ENCODE assay signal across 8 mouse cellular contexts in genomic region chr12:23968968-23969367, GRCm38 (mm10).
DNase-seq lines count a peak whose midpoint lies in the region; ATAC-seq and TF ChIP-seq lines count a peak whose summit lies in the region.
"Not testable (repeated sequence)": the region's sequence is repeated elsewhere in the genome, so short reads cannot be mapped to it uniquely, and the experiment has no call there.

No protein-coding gene starts in this region.

- WGBS in embryonic facial prominence, embryonic 15.5 days, result no CpG with 5 or more reads among the region's 44 CpGs
- WGBS in heart, embryonic 11.5 days (ENCODE audit: insufficient replicate concordance), result no CpG with 5 or more reads among the region's 44 CpGs
- WGBS in hindbrain, embryonic 13.5 days, result no CpG with 5 or more reads among the region's 44 CpGs
- no CpG with 5 or more reads among the region's 44 CpGs for WGBS in kidney, embryonic 16.5 days
- no CpG with 5 or more reads among the region's 44 CpGs for WGBS in lung, embryonic 14.5 days
- WGBS in midbrain, postnatal 0 days, result no CpG with 5 or more reads among the region's 44 CpGs
- no CpG with 5 or more reads among the region's 44 CpGs for WGBS in stomach, embryonic 16.5 days

- H3K9me3 ChIP-seq in embryonic facial prominence, embryonic 15.5 days (replicated peaks); heart, embryonic 11.5 days (replicated peaks; ENCODE audit: control insufficient read depth, low read length); hindbrain, embryonic 13.5 days; kidney, embryonic 16.5 days (ENCODE audit: low read length); lung, embryonic 14.5 days (ENCODE audit: low read depth, low read length); midbrain, postnatal 0 days (ENCODE audit: low read length); stomach, embryonic 16.5 days (replicated peaks; ENCODE audit: control insufficient read depth, low read length): not testable (repeated sequence)

- not testable (repeated sequence) for H3K9ac ChIP-seq in embryonic facial prominence, embryonic 15.5 days; heart, embryonic 11.5 days (ENCODE audit: low read depth, low read length); hindbrain, embryonic 13.5 days; kidney, embryonic 16.5 days (replicated peaks; ENCODE audit: low read length); lung, embryonic 14.5 days; midbrain, postnatal 0 days (replicated peaks; ENCODE audit: low read length, poor library complexity, severe bottlenecking); stomach, embryonic 16.5 days (ENCODE audit: low read length)

- H3K27ac ChIP-seq in embryonic facial prominence, embryonic 15.5 days (replicated peaks); heart, embryonic 11.5 days (ENCODE audit: low read depth, low read length); hindbrain, embryonic 13.5 days; kidney, embryonic 16.5 days (ENCODE audit: low read length); lung, embryonic 14.5 days (ENCODE audit: low read depth); midbrain, postnatal 0 days (ENCODE audit: low read depth, low read length); stomach, embryonic 16.5 days (ENCODE audit: low read length): not testable (repeated sequence)

- H3K36me3 ChIP-seq in embryonic facial prominence, embryonic 15.5 days; heart, embryonic 11.5 days (ENCODE audit: control insufficient read depth, insufficient read depth, low read length); hindbrain, embryonic 13.5 days; kidney, embryonic 16.5 days (ENCODE audit: insufficient read depth, low read length); lung, embryonic 14.5 days (ENCODE audit: insufficient read depth); midbrain, postnatal 0 days (ENCODE audit: insufficient read depth, low read length); stomach, embryonic 16.5 days (ENCODE audit: control insufficient read depth, insufficient read depth, low read length): not testable (repeated sequence)

- peak; percentile 2 for DNase-seq in adrenal gland, adult 2 months
- not testable (repeated sequence) for DNase-seq in lung, embryonic 14.5 days; midbrain, postnatal 0 days (ENCODE audit: low spot score)

- H3K4me1 ChIP-seq in embryonic facial prominence, embryonic 15.5 days; heart, embryonic 11.5 days (ENCODE audit: control insufficient read depth, insufficient read depth, low read length); hindbrain, embryonic 13.5 days (replicated peaks); kidney, embryonic 16.5 days (ENCODE audit: insufficient read depth, low read length); lung, embryonic 14.5 days (ENCODE audit: insufficient read depth); midbrain, postnatal 0 days (ENCODE audit: insufficient read depth, low read length); stomach, embryonic 16.5 days (ENCODE audit: control insufficient read depth, insufficient read depth, low read length): not testable (repeated sequence)

- peak overlapping the region; percentile 34 for H3K4me3 ChIP-seq in embryonic facial prominence, embryonic 15.5 days (replicated peaks)
- H3K4me3 ChIP-seq in heart, embryonic 11.5 days (ENCODE audit: low read depth, low read length), result 0 out of 2 replicates have a peak overlapping the region, but pooled peaks have one; percentile 26
- peak overlapping the region; percentile 33 for H3K4me3 ChIP-seq in hindbrain, embryonic 13.5 days
- peak overlapping the region; percentile 35 for H3K4me3 ChIP-seq in kidney, embryonic 16.5 days (ENCODE audit: low read length)
- H3K4me3 ChIP-seq in lung, embryonic 14.5 days (ENCODE audit: low read depth, low read length), result peak overlapping the region; percentile 33
- peak overlapping the region; percentile 20 for H3K4me3 ChIP-seq in midbrain, postnatal 0 days (ENCODE audit: low read depth, low read length)
- peak overlapping the region; percentile 26 for H3K4me3 ChIP-seq in stomach, embryonic 16.5 days (replicated peaks; ENCODE audit: low read length)

- TF ChIP-seq CTCF in lung, embryonic 14.5 days (IDR thresholded peaks at IDR 0.05; ENCODE audit: low read depth); midbrain, postnatal 0 days (IDR thresholded peaks at IDR 0.05): not testable (repeated sequence)

- not testable (repeated sequence) for H3K27me3 ChIP-seq in embryonic facial prominence, embryonic 15.5 days; heart, embryonic 11.5 days (ENCODE audit: control insufficient read depth, insufficient read depth, low read length); hindbrain, embryonic 13.5 days; kidney, embryonic 16.5 days (ENCODE audit: insufficient read depth, low read length); lung, embryonic 14.5 days (ENCODE audit: insufficient read depth, low read length); midbrain, postnatal 0 days (ENCODE audit: insufficient read depth, low read length); stomach, embryonic 16.5 days (ENCODE audit: control insufficient read depth, insufficient read depth, low read length)

- H3K4me2 ChIP-seq in embryonic facial prominence, embryonic 15.5 days (replicated peaks), result 0 out of 2 replicates have a peak overlapping the region, but pooled peaks have one; percentile 21
- H3K4me2 ChIP-seq in heart, embryonic 11.5 days; hindbrain, embryonic 13.5 days; kidney, embryonic 16.5 days (replicated peaks; ENCODE audit: low read depth, low read length); lung, embryonic 14.5 days; midbrain, postnatal 0 days (ENCODE audit: low read depth, low read length, poor library complexity, severe bottlenecking); stomach, embryonic 16.5 days (ENCODE audit: low read depth, low read length): not testable (repeated sequence)

- ATAC-seq in embryonic facial prominence, embryonic 15.5 days (ENCODE audit: insufficient number of reproducible peaks, low FRiP score, low TSS enrichment, low read depth); heart, embryonic 11.5 days (replicated peaks; ENCODE audit: insufficient number of reproducible peaks, low FRiP score, low TSS enrichment); hindbrain, embryonic 13.5 days (ENCODE audit: low FRiP score); midbrain, postnatal 0 days (ENCODE audit: low FRiP score): not testable (repeated sequence)
- ATAC-seq in kidney, embryonic 16.5 days (ENCODE audit: low FRiP score, low TSS enrichment), result peak; percentile 80; the same call in 1 of the 2 replicates
- peak; percentile 84 for ATAC-seq in lung, embryonic 14.5 days (ENCODE audit: insufficient read depth)
- ATAC-seq in stomach, embryonic 16.5 days (ENCODE audit: insufficient read depth, low FRiP score), result peak; percentile 60; the same call in 1 of the 2 replicates
